Mouse (Mus musculus) midbrain, embryonic 14.5 days (tissue): ENCODE results near the gene Snn. TPM values are rescaled to one million over a fixed set of nuclear protein-coding genes. Genes with fewer than 3 reads are reported as not detected.

Experiments used
- ATAC-seq: fragments of 200-750 bp; cut with Nextera tagmentation; 2 replicates; pipeline ENCODE4 v1.8.0; 2017; ENCODE audit warnings: moderate number of reproducible peaks, moderate library complexity; ENCODE audit not compliant: low FRiP score, low TSS enrichment
- DNase-seq: peaks from one replicate; pipeline ENCODE4 v3.0.0-alpha.2; 2015
- H3K27ac ChIP-seq: fragments of 300-500 bp; sonication (generic); replicated peaks from 2 replicates; pipeline ENCODE4 v1.5.1; 2014; ENCODE audit warnings: mild to moderate bottlenecking, low read depth, low read length, moderate library complexity
- H3K27me3 ChIP-seq: fragments of 300-500 bp; sonication (generic); 2 replicates; pipeline ENCODE4 v1.6.1; 2014; ENCODE audit warnings: low read length, control low read depth, mixed read lengths; ENCODE audit not compliant: control insufficient read depth, insufficient read depth
- H3K36me3 ChIP-seq: fragments of 300-500 bp; sonication (generic); 2 replicates; pipeline ENCODE4 v1.6.1; 2014; ENCODE audit warnings: low read length, control low read depth; ENCODE audit not compliant: control insufficient read depth, insufficient read depth
- H3K4me1 ChIP-seq: fragments of 300-500 bp; sonication (generic); 2 replicates; pipeline ENCODE4 v1.6.1; 2014; ENCODE audit warnings: mild to moderate bottlenecking, antibody characterized with exemption, low read length, control low read depth; ENCODE audit not compliant: control insufficient read depth, insufficient read depth
- H3K4me2 ChIP-seq: fragments of 300-500 bp; sonication (generic); 2 replicates; pipeline ENCODE4 v1.6.1; 2014; ENCODE audit warnings: mild to moderate bottlenecking, low read length, moderate library complexity
- H3K4me3 ChIP-seq: fragments of 300-500 bp; sonication (generic); replicated peaks from 2 replicates; pipeline ENCODE4 v1.5.1; 2014; ENCODE audit warnings: low read depth, low read length
- H3K9ac ChIP-seq: fragments of 300-500 bp; sonication (generic); replicated peaks from 2 replicates; pipeline ENCODE4 v1.6.1; 2014; ENCODE audit warnings: mild to moderate bottlenecking, low read length, moderate library complexity
- H3K9me3 ChIP-seq: fragments of 300-500 bp; sonication (generic); 2 replicates; pipeline ENCODE4 v1.6.1; 2016; ENCODE audit warnings: low read length, control low read depth, mixed read lengths; ENCODE audit not compliant: control insufficient read depth
- WGBS: fragments of 180-500 bp; shearing (Covaris S2); extraction: QIAGEN DNeasy Blood & Tissue Kit; methylation state at CpG from one replicate; pipeline ENCODE4 v1.1.7; 2014; 5-methylcytosine and 5-hydroxymethylcytosine counted together
- polyA plus RNA-seq: library from polyadenylated mRNA; unstranded; fragments of >200 nt; fragmentation: Nextera tagmentation; extraction: Ambion mirVana; gene quantifications from 2 replicates; pipeline ENCODE4 v1.2.1, GENCODE M21; 2014

The Snn gene
- polyA plus RNA-seq, 1 experiment from 2014 or later, result 169 TPM

- H3K36me3 ChIP-seq, result peaks cover 11% of the 10 kb centered on the region; the same call in 1 of the 2 replicates
- H3K27ac ChIP-seq, result no peak overlapping the region
- H3K4me2 ChIP-seq, result no peak overlapping the region
- DNase-seq (no peak), ATAC-seq (no peak)
- WGBS, result 79% methylated on average over 1 of the region's 1 CpGs
- no peak overlapping the region for H3K9ac ChIP-seq
- no peak overlapping the region for H3K4me3 ChIP-seq
- no peaks in the 10 kb centered on the region for H3K27me3 ChIP-seq
- no peaks in the 10 kb centered on the region for H3K9me3 ChIP-seq
- H3K4me1 ChIP-seq, result no peaks in the 10 kb centered on the region
These were observed 44.2 kb downstream of the Snn start for GRCm38 (mm10) chr16:11104905-11105304.

- H3K4me1 ChIP-seq, result no peaks in the 10 kb centered on the region
- no peak for ATAC-seq
- DNase-seq, result peak; percentile 74
- 0 out of 2 replicates have a peak, but pooled peaks cover 7% of the 10 kb centered on the region for H3K36me3 ChIP-seq
- no peak overlapping the region for H3K4me3 ChIP-seq
- no peaks in the 10 kb centered on the region for H3K9me3 ChIP-seq
- H3K9ac ChIP-seq, result no peak overlapping the region
- H3K4me2 ChIP-seq, result no peak overlapping the region
- no peak overlapping the region for H3K27ac ChIP-seq
- WGBS, result 72% methylated on average over 4 of the region's 4 CpGs
- no peaks in the 10 kb centered on the region for H3K27me3 ChIP-seq
These were observed 48.5 kb downstream of the Snn start for GRCm38 (mm10) chr16:11109198-11109740.

GRCm38 (mm10) chr16:11122625-11123024, 61.9 kb downstream of the Snn start:
- ATAC-seq (no peak), DNase-seq (no peak)
- H3K4me2 ChIP-seq, result no peak overlapping the region
- no peaks in the 10 kb centered on the region for H3K9me3 ChIP-seq
- H3K9ac ChIP-seq, result no peak overlapping the region
- H3K36me3 ChIP-seq, result peaks cover 51% of the 10 kb centered on the region
- no peaks in the 10 kb centered on the region for H3K27me3 ChIP-seq
- H3K4me1 ChIP-seq, result no peaks in the 10 kb centered on the region
- H3K27ac ChIP-seq, result no peak overlapping the region
- H3K4me3 ChIP-seq, result no peak overlapping the region
- 94% methylated on average over 2 of the region's 2 CpGs for WGBS

- Histone ChIP-seq H3K27ac (no peak overlapping the region), H3K27me3 (no peaks in the 10 kb centered on the region), H3K4me3 (no peak overlapping the region), H3K36me3 (peaks cover 54% of the 10 kb centered on the region), H3K4me2 (no peak overlapping the region), H3K4me1 (no peaks in the 10 kb centered on the region), H3K9ac (no peak overlapping the region), H3K9me3 (no peaks in the 10 kb centered on the region)
- DNase-seq (no peak), ATAC-seq (no peak)
- WGBS, result 97% methylated on average over 1 of the region's 1 CpGs
These were observed 63.4 kb downstream of the Snn start for GRCm38 (mm10) chr16:11124110-11124509.

Other genes with a start within 250 kb of the Snn start
- not detected in 2 replicates for gene Gm11172, start 248.0 kb upstream of the Snn start, polyA plus RNA-seq
- 0.46 and 0.55 TPM in 2 replicates for gene Rmi2, start 225.9 kb upstream of the Snn start, polyA plus RNA-seq
- gene Litaf, start 5.2 kb downstream of the Snn start, polyA plus RNA-seq, result 20.7 and 32.0 TPM in 2 replicates
- 28.7 and 34.6 TPM in 2 replicates for gene Txndc11, start 73.7 kb downstream of the Snn start, polyA plus RNA-seq
- gene Zc3h7a, start 115.4 kb downstream of the Snn start, polyA plus RNA-seq, result 62.6 and 80.2 TPM in 2 replicates
- 139 and 167 TPM in 2 replicates for gene Rsl1d1, start 142.4 kb downstream of the Snn start, polyA plus RNA-seq
- gene Gspt1, start 193.4 kb downstream of the Snn start, polyA plus RNA-seq, result 56.3 and 61.3 TPM in 2 replicates